Mouse (Mus musculus) kidney, embryonic 14.5 days (tissue): ENCODE results near the gene Ergic3. TPM values are rescaled to one million over a fixed set of nuclear protein-coding genes. Genes with fewer than 3 reads are reported as not detected.

Experiments used
- ATAC-seq: fragments of 200-750 bp; cut with Nextera tagmentation; 2 replicates; pipeline ENCODE4 v1.8.0; 2017; ENCODE audit warnings: moderate number of reproducible peaks, mild to moderate bottlenecking, moderate TSS enrichment, moderate library complexity; ENCODE audit not compliant: low FRiP score, low TSS enrichment
- H3K27ac ChIP-seq: fragments of 300-500 bp; sonication (generic); 2 replicates; pipeline ENCODE4 v1.5.1; 2014; ENCODE audit warnings: low read depth, mild to moderate bottlenecking, low read length, moderate library complexity, mixed read lengths
- H3K27me3 ChIP-seq: fragments of 300-500 bp; sonication (generic); 2 replicates; pipeline ENCODE4 v1.6.1; 2014; ENCODE audit warnings: mild to moderate bottlenecking, low read length; ENCODE audit not compliant: control insufficient read depth, insufficient read depth
- H3K36me3 ChIP-seq: fragments of 300-500 bp; sonication (generic); 2 replicates; pipeline ENCODE4 v1.6.1; 2014; ENCODE audit warnings: low read length, mixed read lengths; ENCODE audit not compliant: control insufficient read depth, insufficient read depth
- H3K4me1 ChIP-seq: fragments of 300-500 bp; sonication (generic); 2 replicates; pipeline ENCODE4 v1.6.1; 2014; ENCODE audit warnings: low read length, mixed read lengths; ENCODE audit not compliant: control insufficient read depth, insufficient read depth
- H3K4me2 ChIP-seq: fragments of 300-500 bp; sonication (generic); replicated peaks from 2 replicates; pipeline ENCODE4 v1.6.1; 2014; ENCODE audit warnings: low read depth, mild to moderate bottlenecking, low read length
- H3K4me3 ChIP-seq: fragments of 300-500 bp; sonication (generic); 2 replicates; pipeline ENCODE4 v1.5.1; 2014; ENCODE audit warnings: mild to moderate bottlenecking, low read length
- H3K9ac ChIP-seq: fragments of 300-500 bp; sonication (generic); 2 replicates; pipeline ENCODE4 v1.6.1; 2014; ENCODE audit warnings: low read depth, mild to moderate bottlenecking, low read length, moderate library complexity
- H3K9me3 ChIP-seq: fragments of 300-500 bp; sonication (generic); 2 replicates; pipeline ENCODE4 v1.6.1; 2016; ENCODE audit warnings: low read length; ENCODE audit not compliant: control insufficient read depth
- WGBS: fragments of 180-500 bp; shearing (Covaris S2); extraction: QIAGEN DNeasy Blood & Tissue Kit; methylation state at CpG from one replicate; pipeline ENCODE4 v1.1.7; 2014; 5-methylcytosine and 5-hydroxymethylcytosine counted together
- polyA plus RNA-seq: library from polyadenylated mRNA; unstranded; fragments of >200 nt; fragmentation: Nextera tagmentation; extraction: Ambion mirVana; gene quantifications from 2 replicates; pipeline ENCODE4 v1.2.1, GENCODE M21; 2014

Ergic3 gene
- polyA plus RNA-seq, 1 experiment from 2014 or later: 244 TPM

DNA sequence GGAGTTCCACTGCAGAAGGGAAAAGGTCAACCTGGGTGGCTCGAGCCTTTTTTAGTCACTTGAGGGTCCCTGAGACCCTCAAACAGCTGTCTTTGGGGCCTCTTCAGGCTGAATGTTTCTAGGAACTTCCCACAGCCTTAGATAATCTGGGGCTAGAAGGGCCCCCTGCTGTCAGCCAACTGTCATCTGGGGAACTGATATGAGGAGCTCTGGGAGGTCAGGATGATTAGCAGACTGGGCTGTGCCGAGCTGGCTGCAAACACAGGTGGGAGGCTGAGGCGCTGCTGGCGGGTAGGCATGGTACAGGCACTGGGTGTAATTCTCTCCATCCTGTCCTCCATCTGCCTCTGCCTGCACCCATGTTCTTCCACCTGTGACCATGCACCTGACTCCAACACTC, 18.8 kb upstream of the Ergic3 start:
- Histone ChIP-seq H3K9me3 (no peaks in the 10 kb centered on the region), H3K27me3 (no peaks in the 10 kb centered on the region), H3K9ac (no peak overlapping the region), H3K27ac (no peak overlapping the region), H3K4me1 (no peaks in the 10 kb centered on the region), H3K36me3 (peaks cover 98% of the 10 kb centered on the region), H3K4me3 (no peak overlapping the region), H3K4me2 (no peak overlapping the region)
- 80% methylated on average over 4 of the region's 4 CpGs for WGBS
- ATAC-seq: no peak

DNA sequence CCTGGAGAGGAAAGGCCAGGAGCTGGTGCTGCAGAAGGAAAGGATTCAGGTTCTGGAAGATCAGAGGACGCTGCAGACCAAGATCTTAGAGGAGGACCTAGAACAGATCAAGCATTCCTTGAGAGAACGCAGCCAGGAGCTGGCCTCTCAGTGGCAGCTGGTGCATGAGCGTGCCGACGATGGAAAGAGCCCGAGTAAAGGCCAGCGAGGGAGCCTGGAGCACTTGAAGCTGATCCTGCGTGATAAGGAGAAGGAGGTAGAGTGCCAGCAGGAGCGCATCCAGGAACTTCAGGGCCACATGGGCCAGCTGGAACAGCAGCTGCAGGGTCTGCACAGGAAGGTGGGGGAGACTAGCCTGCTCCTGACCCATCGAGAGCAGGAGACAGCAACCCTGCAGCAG, 16.7 kb upstream of the Ergic3 start:
- no peaks in the 10 kb centered on the region for H3K27me3 ChIP-seq
- no peak overlapping the region for H3K4me2 ChIP-seq
- H3K4me1 ChIP-seq: no peaks in the 10 kb centered on the region
- no peak overlapping the region for H3K27ac ChIP-seq
- H3K9ac ChIP-seq: no peak overlapping the region; the same call in 1 of the 2 replicates
- ATAC-seq: no peak
- 94% methylated on average over 10 of the region's 10 CpGs for WGBS
- no peak overlapping the region for H3K4me3 ChIP-seq
- H3K9me3 ChIP-seq: no peaks in the 10 kb centered on the region
- H3K36me3 ChIP-seq: peaks cover 98% of the 10 kb centered on the region

DNA sequence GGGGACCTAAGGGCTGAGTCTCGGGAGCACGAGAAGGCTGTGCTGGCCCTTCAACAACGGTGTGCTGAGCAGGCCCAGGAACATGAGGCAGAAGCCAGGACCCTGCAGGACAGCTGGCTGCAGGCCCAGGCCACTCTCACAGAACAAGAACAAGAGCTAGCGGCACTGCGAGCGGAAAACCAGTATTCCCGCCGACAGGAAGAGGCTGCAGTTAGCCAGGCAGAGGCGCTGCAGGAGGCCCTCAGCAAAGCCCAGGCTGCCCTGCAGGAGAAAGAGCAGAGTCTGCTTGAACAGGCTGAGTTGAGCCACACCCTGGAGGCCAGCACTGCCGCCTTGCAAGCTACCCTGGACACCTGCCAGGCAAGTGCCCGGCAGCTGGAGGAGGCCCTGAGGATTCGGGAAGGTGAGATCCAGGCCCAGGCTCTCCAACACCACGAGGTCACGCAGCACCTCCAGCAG, 16.0 kb upstream of the Ergic3 start:
- Histone ChIP-seq H3K36me3 (peaks cover 98% of the 10 kb centered on the region), H3K27ac (no peak overlapping the region), H3K4me3 (no peak overlapping the region), H3K27me3 (no peaks in the 10 kb centered on the region), H3K9ac (no peak overlapping the region), H3K4me1 (no peaks in the 10 kb centered on the region), H3K9me3 (no peaks in the 10 kb centered on the region), H3K4me2 (no peak overlapping the region)
- WGBS: 91% methylated on average over 14 of the region's 14 CpGs
- ATAC-seq: no peak

DNA sequence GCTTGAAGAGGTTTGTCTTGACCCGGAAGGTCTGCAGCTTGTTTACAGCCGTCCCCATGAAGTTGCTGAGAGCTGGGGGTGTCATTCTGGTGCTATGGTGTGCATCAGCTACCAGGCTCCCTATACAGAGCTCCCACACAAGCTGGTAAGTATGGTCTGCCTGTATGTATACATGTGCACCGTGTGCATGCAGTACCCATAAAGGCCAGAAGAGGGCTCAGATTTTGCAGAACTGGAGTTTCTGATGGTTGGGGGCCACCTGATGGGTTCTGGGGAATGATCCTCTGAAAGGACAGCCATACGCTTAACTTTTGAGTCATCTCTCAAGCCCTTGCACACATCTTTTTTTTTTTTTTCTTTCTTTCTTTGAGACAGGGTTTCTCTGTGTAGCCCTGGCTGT, 2.5 kb upstream of the Ergic3 start:
- whole genome bisulfite sequencing: 92% methylated on average over 4 of the region's 4 CpGs
- H3K36me3 ChIP-seq: peaks cover 6% of the 10 kb centered on the region
- H3K4me2 ChIP-seq: no peak overlapping the region
- H3K27me3 ChIP-seq: no peaks in the 10 kb centered on the region
- no peak overlapping the region for H3K27ac ChIP-seq
- H3K4me1 ChIP-seq: peaks cover 7% of the 10 kb centered on the region
- H3K4me3 ChIP-seq: no peak overlapping the region
- H3K9ac ChIP-seq: no peak overlapping the region
- H3K9me3 ChIP-seq: no peaks in the 10 kb centered on the region
- ATAC-seq: no peak

DNA sequence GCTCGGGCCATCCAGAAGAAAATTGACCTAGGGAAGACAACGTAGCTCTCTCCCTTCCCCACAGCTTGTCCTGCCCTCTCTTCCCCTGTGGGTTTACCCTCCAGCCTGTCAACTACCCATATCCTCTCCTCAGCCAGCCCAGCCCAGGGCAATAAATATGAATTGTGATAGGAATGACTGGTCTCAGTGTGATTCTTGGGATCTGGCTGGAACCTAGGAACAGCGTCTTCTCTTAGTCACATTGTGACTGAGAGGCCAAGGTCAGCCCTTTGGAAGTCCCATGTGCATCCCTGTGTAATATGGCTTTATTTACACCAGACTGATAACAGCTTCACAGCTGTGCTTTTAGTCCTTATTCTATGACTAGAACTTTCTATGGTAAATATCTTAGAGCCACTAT, 10.3 kb downstream of the Ergic3 start:
- WGBS: 91% methylated on average over 3 of the region's 3 CpGs
- Histone ChIP-seq H3K9me3 (no peaks in the 10 kb centered on the region), H3K4me2 (no peak overlapping the region), H3K36me3 (peaks cover 63% of the 10 kb centered on the region), H3K27me3 (no peaks in the 10 kb centered on the region), H3K4me1 (no peaks in the 10 kb centered on the region), H3K9ac (no peak overlapping the region), H3K4me3 (no peak overlapping the region), H3K27ac (no peak overlapping the region)
- ATAC-seq: no peak

DNA sequence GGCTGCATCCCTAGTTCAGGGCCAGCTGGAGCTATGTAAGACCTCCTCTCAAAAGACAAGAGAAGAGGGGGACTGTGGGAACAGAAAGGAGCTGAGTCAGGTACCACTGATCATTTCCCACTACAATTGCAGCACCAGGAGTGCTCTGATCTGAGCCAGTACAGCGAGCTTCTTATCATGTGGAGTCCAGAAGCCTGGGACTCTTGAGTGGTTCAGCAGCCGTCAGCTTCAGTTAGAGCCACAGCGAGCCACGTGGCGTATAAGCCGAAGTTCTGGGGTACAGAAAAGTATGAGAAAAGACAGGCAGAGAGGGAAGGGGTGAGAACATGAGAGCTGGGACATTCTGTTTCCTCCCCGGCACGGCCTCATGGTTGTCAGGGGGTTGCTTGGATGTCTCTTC, 13.4 kb downstream of the Ergic3 start:
- Histone ChIP-seq H3K4me3 (no peak overlapping the region), H3K36me3 (peaks cover 33% of the 10 kb centered on the region), H3K9ac (no peak overlapping the region), H3K4me1 (no peaks in the 10 kb centered on the region), H3K4me2 (no peak overlapping the region), H3K27me3 (no peaks in the 10 kb centered on the region), H3K27ac (no peak overlapping the region), H3K9me3 (no peaks in the 10 kb centered on the region)
- no peak for ATAC-seq
- WGBS: 94% methylated on average over 8 of the region's 8 CpGs

DNA sequence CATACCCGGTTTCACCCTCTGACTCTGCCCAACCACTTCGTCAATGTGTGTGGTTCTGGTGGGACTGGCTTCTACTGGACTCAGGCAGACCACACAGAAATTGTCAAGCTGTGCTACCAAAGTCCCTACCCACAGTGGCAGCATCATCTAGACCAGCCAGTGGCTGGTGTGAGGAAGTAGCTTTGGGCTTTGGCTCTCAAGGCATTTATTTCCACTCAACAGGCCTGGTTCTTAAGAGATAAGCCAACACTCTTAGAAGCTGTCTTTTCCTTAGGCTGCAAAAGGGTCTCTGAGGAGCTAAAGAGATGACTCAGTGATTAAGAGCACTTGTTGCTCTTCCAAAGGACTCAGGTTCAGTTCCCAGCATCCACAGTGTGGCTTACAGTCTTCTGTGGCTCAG, 13.9 kb downstream of the Ergic3 start:
- no peaks in the 10 kb centered on the region for H3K27me3 ChIP-seq
- H3K4me2 ChIP-seq: no peak overlapping the region
- no peaks in the 10 kb centered on the region for H3K4me1 ChIP-seq
- H3K4me3 ChIP-seq: no peak overlapping the region
- H3K9ac ChIP-seq: no peak overlapping the region
- H3K9me3 ChIP-seq: no peaks in the 10 kb centered on the region
- no peak overlapping the region for H3K27ac ChIP-seq
- no peak for ATAC-seq
- 90% methylated on average over 2 of the region's 2 CpGs for WGBS
- H3K36me3 ChIP-seq: peaks cover 28% of the 10 kb centered on the region

DNA sequence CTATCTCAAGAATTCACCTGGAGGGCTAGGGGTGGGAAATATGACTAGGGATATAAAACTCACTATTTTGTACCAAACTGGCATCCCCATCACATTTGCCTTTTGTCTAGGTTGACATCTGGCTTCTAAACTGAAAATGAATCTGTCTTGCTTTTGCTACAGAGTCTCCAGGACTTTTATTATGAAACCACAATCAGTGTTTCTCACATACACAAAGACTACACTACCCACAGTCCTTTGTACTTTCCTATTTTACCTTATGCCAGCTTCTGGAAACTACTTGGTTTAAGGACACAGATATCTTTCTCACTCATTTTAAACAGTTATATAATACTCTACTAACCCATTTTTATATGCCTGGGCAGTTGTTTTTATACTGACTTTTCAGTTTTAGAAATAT, 17.6 kb downstream of the Ergic3 start:
- no peak overlapping the region for H3K4me2 ChIP-seq
- no peaks in the 10 kb centered on the region for H3K9me3 ChIP-seq
- no peaks in the 10 kb centered on the region for H3K36me3 ChIP-seq
- no peaks in the 10 kb centered on the region for H3K4me1 ChIP-seq
- no peak overlapping the region for H3K4me3 ChIP-seq
- H3K9ac ChIP-seq: no peak overlapping the region
- ATAC-seq: no peak
- H3K27me3 ChIP-seq: no peaks in the 10 kb centered on the region
- H3K27ac ChIP-seq: no peak overlapping the region

DNA sequence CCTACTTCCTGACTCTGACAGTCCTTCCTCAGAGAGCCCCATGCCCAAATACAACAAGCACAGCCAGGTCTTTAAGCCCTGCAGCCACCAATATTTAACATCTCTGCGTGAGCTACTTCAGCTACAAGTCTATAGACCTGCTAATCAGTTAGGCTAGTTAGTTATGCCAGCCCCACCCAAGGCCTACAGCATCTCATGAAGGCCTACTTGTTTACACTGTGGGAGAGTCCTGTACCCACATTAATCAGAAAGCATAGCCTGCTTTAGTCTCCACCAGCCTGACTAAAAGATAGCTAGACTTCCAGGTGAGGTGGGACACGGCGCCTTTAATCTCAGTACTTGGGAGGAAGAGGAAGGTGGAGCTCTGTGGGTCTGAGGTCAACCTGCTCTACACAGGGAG, 31.5 kb downstream of the Ergic3 start:
- Histone ChIP-seq H3K36me3 (no peaks in the 10 kb centered on the region), H3K27me3 (no peaks in the 10 kb centered on the region), H3K4me2 (no peak overlapping the region), H3K4me3 (no peak overlapping the region), H3K9me3 (no peaks in the 10 kb centered on the region), H3K9ac (no peak overlapping the region), H3K4me1 (no peaks in the 10 kb centered on the region), H3K27ac (no peak overlapping the region)
- WGBS: 87% methylated on average over 3 of the region's 3 CpGs
- no peak for ATAC-seq

DNA sequence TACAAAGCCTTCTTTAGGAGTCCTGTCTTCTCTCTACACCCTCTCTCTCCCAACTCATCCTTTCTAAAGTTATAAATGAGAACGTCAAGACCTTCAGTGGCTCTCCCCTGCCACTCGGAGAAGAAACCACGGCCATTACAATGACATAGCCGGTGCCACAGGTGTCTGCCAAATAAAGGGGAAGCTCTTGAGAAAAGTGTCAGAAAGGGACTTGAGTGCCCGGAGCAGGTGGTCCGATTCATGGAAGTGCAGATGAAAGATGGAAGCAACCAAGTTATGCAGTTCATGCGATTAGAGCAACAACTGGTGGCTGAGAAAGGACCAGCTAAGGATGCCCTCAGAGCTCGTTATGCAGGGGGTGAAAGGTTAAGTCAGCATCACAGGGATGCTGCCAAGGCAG, 35.1 kb downstream of the Ergic3 start:
- ATAC-seq: no peak

More for the DNA sequence above, 35.1 kb downstream of the Ergic3 start:
- no peaks in the 10 kb centered on the region for H3K36me3 ChIP-seq
- H3K9ac ChIP-seq: no peak overlapping the region
- no peaks in the 10 kb centered on the region for H3K9me3 ChIP-seq
- no peak overlapping the region for H3K4me2 ChIP-seq
- no peaks in the 10 kb centered on the region for H3K27me3 ChIP-seq
- H3K27ac ChIP-seq: no peak overlapping the region
- 85% methylated on average over 8 of the region's 8 CpGs for WGBS
- no peaks in the 10 kb centered on the region for H3K4me1 ChIP-seq
- no peak overlapping the region for H3K4me3 ChIP-seq
